In genomic region chr2:26298856-26299230, GRCm38 (mm10) we compare ENCODE assay signal across 9 mouse cellular contexts. TPM values are rescaled to one million over a fixed set of nuclear protein-coding genes. Genes with fewer than 3 reads are reported as not detected.
DNase-seq lines count a peak whose midpoint lies in the region; ATAC-seq and TF ChIP-seq lines count a peak whose summit lies in the region.
"Had no signal": no experiment of that assay in that cellular context is flagged by ENCODE, and none has a peak within 500 bp of the region (broad histone marks: within the 10 kb centered on the region; RNA-seq: fewer than 3 reads in every experiment).

No protein-coding gene starts in this region.

- H3K4me2 ChIP-seq in embryonic facial prominence, embryonic 13.5 days = peak overlapping the region; percentile 35
- H3K4me2 ChIP-seq in intestine, embryonic 16.5 days (ENCODE audit: low read depth, low read length) = 0 out of 2 replicates have a peak overlapping the region, but pooled peaks have one; percentile 17
- 0 out of 2 replicates have a peak overlapping the region, but pooled peaks have one; percentile 20 for H3K4me2 ChIP-seq in stomach, embryonic 14.5 days (replicated peaks; ENCODE audit: low read depth, low read length)

- no peaks in the 10 kb centered on the region for H3K36me3 ChIP-seq in embryonic facial prominence, embryonic 13.5 days
- H3K36me3 ChIP-seq in intestine, embryonic 16.5 days (ENCODE audit: control insufficient read depth, insufficient read depth, low read length) = no peaks in the 10 kb centered on the region
- H3K36me3 ChIP-seq in stomach, embryonic 14.5 days (ENCODE audit: control insufficient read depth, insufficient read depth, low read length) = no peaks in the 10 kb centered on the region

- 6% methylated on average over 4 of the region's 4 CpGs for WGBS in embryonic facial prominence, embryonic 13.5 days
- 17% methylated on average over 4 of the region's 4 CpGs for WGBS in intestine, embryonic 16.5 days
- 19% methylated on average over 4 of the region's 4 CpGs for whole genome bisulfite sequencing in stomach, embryonic 14.5 days

- TF ChIP-seq CTCF in left cerebral cortex, adult 2 months (IDR thresholded peaks at IDR 0.05) = no peak

- H3K27me3 ChIP-seq in embryonic facial prominence, embryonic 13.5 days = peaks cover 15% of the 10 kb centered on the region
- no peaks in the 10 kb centered on the region for H3K27me3 ChIP-seq in intestine, embryonic 16.5 days (replicated peaks; ENCODE audit: control insufficient read depth, insufficient read depth, low read length)
- H3K27me3 ChIP-seq in stomach, embryonic 14.5 days (ENCODE audit: control insufficient read depth, insufficient read depth, low read length) = no peaks in the 10 kb centered on the region

- intact Hi-C loops in left cerebral cortex, adult 2 months (cut with DNase I) = no loop called here
- intact Hi-C loops in left cerebral cortex, postnatal 14 days (cut with DNase I) = no loop called here

- peak overlapping the region; percentile 36 for H3K27ac ChIP-seq in left cerebral cortex, adult 2 months
- no peak overlapping the region for H3K27ac ChIP-seq in embryonic facial prominence, embryonic 13.5 days
- peak overlapping the region; percentile 52; the same call in 1 of the 2 replicates for H3K27ac ChIP-seq in intestine, embryonic 16.5 days (ENCODE audit: low read length)
- H3K27ac ChIP-seq in stomach, embryonic 14.5 days (ENCODE audit: low read length) = peak overlapping the region; percentile 16; the same call in 1 of the 2 replicates

- H3K9me3 ChIP-seq in embryonic facial prominence, embryonic 13.5 days = 0 out of 2 replicates have a peak, but pooled peaks cover under 1% of the 10 kb centered on the region
- no peaks in the 10 kb centered on the region for H3K9me3 ChIP-seq in intestine, embryonic 16.5 days (ENCODE audit: control insufficient read depth, low read length)
- H3K9me3 ChIP-seq in stomach, embryonic 14.5 days (ENCODE audit: control insufficient read depth, low read depth, low read length) = no peaks in the 10 kb centered on the region

- peak overlapping the region; percentile 46; the same call in 1 of the 2 replicates for H3K9ac ChIP-seq in embryonic facial prominence, embryonic 13.5 days
- no peak overlapping the region for H3K9ac ChIP-seq in intestine, embryonic 16.5 days (ENCODE audit: low read depth, low read length)
- H3K9ac ChIP-seq in stomach, embryonic 14.5 days (replicated peaks; ENCODE audit: low read depth, low read length) = no peak overlapping the region

- ATAC-seq in embryonic facial prominence, embryonic 13.5 days (ENCODE audit: insufficient number of reproducible peaks, insufficient read depth, low FRiP score, low TSS enrichment, low read depth) = no peak
- ATAC-seq in intestine, embryonic 16.5 days = no peak
- no peak for ATAC-seq in stomach, embryonic 14.5 days (ENCODE audit: insufficient number of reproducible peaks, insufficient read depth, low FRiP score, low read depth)
- ATAC-seq in granulocyte monocyte progenitor cell, adult 5-6 weeks (replicated peaks; ENCODE audit: poor library complexity, severe bottlenecking) = no peak

- DNase-seq in left cerebral cortex, adult 2 months (ENCODE audit: extremely low spot score in 1 of 2, low spot score in 2 of 2) = no peak
- DNase-seq in left cerebral cortex, postnatal 14 days (ENCODE audit: low spot score in 2 of 2) = no peak
- no peak for DNase-seq in spleen, postnatal 36 days (ENCODE audit: low spot score in 2 of 2)
- DNase-seq in adipocyte (ENCODE audit: low spot score) = no peak
- DNase-seq: gastrocnemius, postnatal 25 days had no signal

- peaks cover 40% of the 10 kb centered on the region for H3K4me1 ChIP-seq in embryonic facial prominence, embryonic 13.5 days
- H3K4me1 ChIP-seq in intestine, embryonic 16.5 days (ENCODE audit: control insufficient read depth, insufficient read depth, low read length) = peaks cover 24% of the 10 kb centered on the region
- peaks cover 27% of the 10 kb centered on the region for H3K4me1 ChIP-seq in stomach, embryonic 14.5 days (ENCODE audit: control insufficient read depth, insufficient read depth, low read length)

- H3K4me3 ChIP-seq in left cerebral cortex, adult 2 months = no peak overlapping the region
- H3K4me3 ChIP-seq in embryonic facial prominence, embryonic 13.5 days = peak overlapping the region; percentile 7; the same call in 1 of the 2 replicates
- H3K4me3 ChIP-seq in intestine, embryonic 16.5 days (ENCODE audit: low read length) = no peak overlapping the region
- H3K4me3 ChIP-seq in stomach, embryonic 14.5 days (ENCODE audit: low read depth, low read length) = no peak overlapping the region; the same call in 1 of the 2 replicates

RNA-seq across cellular contexts. Expression of gene Ccdc187, which starts 4.5 kb away (rescaled TPM):
- 1 to 10 TPM in 1 of 2 experiments, under 1 TPM in 1; 0.79 to 2.4 TPM for total RNA-seq in left cerebral cortex, adult 2 months (2021)
- 1 to 10 TPM in 1 of 2 experiments, under 1 TPM in 1; 0.59 to 1.5 TPM for total RNA-seq in left cerebral cortex, postnatal 14 days (2021)
- 0.10 and 0.28 TPM in 2 replicates for polyA plus RNA-seq in embryonic facial prominence, embryonic 13.5 days (2015; fragmentation: Nextera tagmentation; extraction: Ambion mirVana)
- 0.26 and 0.27 TPM in 2 replicates for polyA plus RNA-seq in intestine, embryonic 16.5 days (2015; fragmentation: Nextera tagmentation; extraction: Ambion mirVana)
- 0.58 and 1.1 TPM in 2 replicates for polyA plus RNA-seq in stomach, embryonic 14.5 days (2014; fragmentation: Nextera tagmentation; extraction: Ambion mirVana)
- total RNA-seq in granulocyte monocyte progenitor cell, adult 5-6 weeks (2014; fragmentation: Nextera tagmentation) = not detected in 2 replicates
- total RNA-seq in granulocyte monocyte progenitor cell, adult 5-6 weeks (2017) = not detected in 2 replicates

RNA-seq across cellular contexts. Expression of gene Gpsm1, which starts 16.5 kb away (rescaled TPM):
- total RNA-seq in left cerebral cortex, adult 2 months (2021) = 10 to 100 TPM; 51.5 to 55.9 TPM
- 10 to 100 TPM; 60.7 to 64.2 TPM for total RNA-seq in left cerebral cortex, postnatal 14 days (2021)
- 54.8 and 57.0 TPM in 2 replicates for polyA plus RNA-seq in embryonic facial prominence, embryonic 13.5 days (2015; fragmentation: Nextera tagmentation; extraction: Ambion mirVana)
- 22.6 and 23.2 TPM in 2 replicates for polyA plus RNA-seq in intestine, embryonic 16.5 days (2015; fragmentation: Nextera tagmentation; extraction: Ambion mirVana)
- 24.0 and 24.1 TPM in 2 replicates for polyA plus RNA-seq in stomach, embryonic 14.5 days (2014; fragmentation: Nextera tagmentation; extraction: Ambion mirVana)
- total RNA-seq in granulocyte monocyte progenitor cell, adult 5-6 weeks (2014; fragmentation: Nextera tagmentation) = 7.0 and 16.3 TPM in 2 replicates
- 10.6 and 13.8 TPM in 2 replicates for total RNA-seq in granulocyte monocyte progenitor cell, adult 5-6 weeks (2017)

RNA-seq across cellular contexts. Expression of gene Dnlz, which starts 53.1 kb away (rescaled TPM):
- 10 to 100 TPM; 26.7 to 28.9 TPM for total RNA-seq in left cerebral cortex, adult 2 months (2021)
- 10 to 100 TPM; 25.4 to 28.8 TPM for total RNA-seq in left cerebral cortex, postnatal 14 days (2021)
- 31.4 and 32.1 TPM in 2 replicates for polyA plus RNA-seq in embryonic facial prominence, embryonic 13.5 days (2015; fragmentation: Nextera tagmentation; extraction: Ambion mirVana)
- 23.3 and 24.1 TPM in 2 replicates for polyA plus RNA-seq in intestine, embryonic 16.5 days (2015; fragmentation: Nextera tagmentation; extraction: Ambion mirVana)
- 25.6 and 27.6 TPM in 2 replicates for polyA plus RNA-seq in stomach, embryonic 14.5 days (2014; fragmentation: Nextera tagmentation; extraction: Ambion mirVana)
- 9.5 and 10.4 TPM in 2 replicates for total RNA-seq in granulocyte monocyte progenitor cell, adult 5-6 weeks (2014; fragmentation: Nextera tagmentation)
- total RNA-seq in granulocyte monocyte progenitor cell, adult 5-6 weeks (2017) = 5.9 and 7.6 TPM in 2 replicates
